Mouse (Mus musculus) lung, postnatal 36 days (tissue): ENCODE measurements around the gene 3110009E18Rik.

ENCODE experiments used
- DNase-seq: peaks from one replicate; pipeline ENCODE4 v3.0.0; 2022; ENCODE audit warnings: mixed read lengths

3110009E18Rik gene

GRCm38 (mm10) chr1:120197189-120197588, 76.2 kb downstream of the 3110009E18Rik start:
- peak; percentile 78 for DNase-seq

- no peak for DNase-seq
Observed at GRCm38 (mm10) chr1:120198151-120198550, 77.2 kb downstream of the 3110009E18Rik start.

- DNase-seq = no peak
Observed at GRCm38 (mm10) chr1:120198942-120199341, 78.0 kb downstream of the 3110009E18Rik start.

GRCm38 (mm10) chr1:120202542-120202941, 81.6 kb downstream of the 3110009E18Rik start:
- DNase-seq = no peak

- no peak for DNase-seq
Observed at GRCm38 (mm10) chr1:120203836-120204235, 82.8 kb downstream of the 3110009E18Rik start.

- no peak for DNase-seq
Observed at GRCm38 (mm10) chr1:120204834-120205233, 83.8 kb downstream of the 3110009E18Rik start.

GRCm38 (mm10) chr1:120207568-120207967, 86.6 kb downstream of the 3110009E18Rik start:
- DNase-seq = peak; percentile 34

DNA sequence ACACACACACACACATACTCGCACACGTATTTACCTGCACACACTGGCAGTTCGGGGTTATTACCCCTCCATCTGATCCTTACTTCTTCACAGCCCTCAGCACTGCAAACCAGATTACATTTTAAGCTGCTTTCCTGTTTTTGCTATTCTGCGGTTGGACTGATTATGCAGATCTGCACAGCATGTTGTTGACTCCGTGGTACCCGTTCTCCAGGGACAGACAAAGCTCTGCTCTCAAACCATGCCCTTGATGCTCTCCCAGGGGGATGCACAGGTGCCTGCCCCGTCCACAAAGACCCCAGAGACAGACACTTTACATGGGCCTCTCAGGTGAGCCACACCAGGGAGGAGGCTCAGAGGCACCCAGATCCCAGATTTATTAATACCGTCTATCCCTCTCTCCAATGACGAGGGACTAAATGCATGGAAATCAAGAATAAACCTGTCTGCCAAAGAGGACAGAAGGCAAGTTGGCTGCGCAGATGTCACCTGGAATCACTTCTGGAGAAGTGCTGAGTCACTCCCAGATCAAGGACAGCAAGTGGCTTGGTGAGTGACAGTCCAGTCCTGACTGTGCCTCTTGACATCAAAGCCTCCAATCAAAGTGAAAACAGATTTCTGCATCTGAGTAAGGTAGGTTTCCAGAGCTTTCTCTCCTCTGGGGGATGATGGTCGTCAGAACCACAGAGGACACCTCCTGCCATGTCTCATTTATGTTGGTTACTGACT, 87.7 kb downstream of the 3110009E18Rik start:
- DNase-seq = peak; percentile 4

DNA sequence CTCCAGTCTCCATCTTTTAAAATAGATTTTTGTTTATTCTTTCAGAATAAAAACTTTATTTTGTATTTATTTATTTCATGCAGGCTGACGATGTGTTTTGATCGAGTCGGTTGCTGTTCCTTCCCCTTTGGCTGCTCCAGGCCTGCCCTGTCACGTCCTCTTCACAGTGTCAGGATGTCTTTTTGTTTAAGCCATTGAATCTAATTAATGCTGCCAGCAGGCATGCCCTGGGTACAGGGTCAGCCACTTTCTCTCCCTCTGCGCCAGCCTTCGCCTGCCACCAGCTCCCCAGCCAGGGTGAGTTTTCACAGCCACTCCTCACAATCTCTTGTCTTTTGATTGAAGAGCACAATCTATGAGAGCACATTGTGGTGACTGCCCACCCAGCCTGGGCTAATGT, 99.9 kb downstream of the 3110009E18Rik start:
- DNase-seq = no peak

GRCm38 (mm10) chr1:120221285-120221684, 100.3 kb downstream of the 3110009E18Rik start:
- no peak for DNase-seq

- DNase-seq = no peak
Observed at GRCm38 (mm10) chr1:120223613-120224012, 102.6 kb downstream of the 3110009E18Rik start.

- no peak for DNase-seq
Observed at GRCm38 (mm10) chr1:120229723-120230471, 108.9 kb downstream of the 3110009E18Rik start.

- DNase-seq = peak; percentile 51
Observed at GRCm38 (mm10) chr1:120231334-120231733, 110.3 kb downstream of the 3110009E18Rik start.

- no peak for DNase-seq
Observed at GRCm38 (mm10) chr1:120232170-120232569, 111.2 kb downstream of the 3110009E18Rik start.

- DNase-seq = no peak
Observed at GRCm38 (mm10) chr1:120235631-120236215, 114.7 kb downstream of the 3110009E18Rik start.

DNA sequence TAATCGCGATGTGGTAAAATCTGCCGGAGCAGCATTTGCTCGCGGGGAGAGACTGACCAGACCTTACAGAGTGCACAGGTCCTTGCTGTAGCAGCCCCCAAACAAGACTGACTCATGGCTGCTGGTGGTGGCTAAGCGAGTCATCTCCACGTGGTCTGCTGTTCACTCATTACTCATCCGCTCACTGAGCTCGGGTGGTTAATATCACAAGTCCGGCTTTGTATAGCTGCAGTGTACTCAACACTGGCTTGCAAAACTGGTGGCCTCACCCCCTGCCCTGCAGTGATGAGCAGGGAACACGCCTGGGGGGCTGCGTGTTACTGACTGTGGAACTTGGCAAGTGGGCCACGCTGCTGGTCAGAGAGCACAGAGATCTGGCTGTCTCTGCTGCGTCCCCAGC, 115.4 kb downstream of the 3110009E18Rik start:
- DNase-seq = no peak

DNA sequence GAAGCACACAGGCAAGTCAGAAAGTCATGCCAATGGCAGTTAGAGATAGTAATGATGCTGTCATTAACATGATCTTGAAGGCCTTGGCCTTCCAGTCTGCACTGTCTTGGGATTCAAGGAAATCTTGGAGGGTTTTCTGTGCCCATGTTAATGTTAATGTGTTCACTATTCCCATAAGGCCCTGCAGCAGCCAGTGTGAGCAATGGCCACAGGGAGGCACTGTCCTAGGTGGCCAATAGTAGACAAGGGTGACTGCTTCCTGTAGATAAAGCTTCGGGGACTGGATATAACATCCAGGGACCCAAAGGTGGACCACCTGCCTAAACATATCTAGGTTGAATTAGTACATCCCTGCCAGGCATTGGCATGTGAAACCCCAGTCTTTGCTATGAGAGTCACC, 116.1 kb downstream of the 3110009E18Rik start:
- no peak for DNase-seq
